Mouse (Mus musculus): ENCODE results near the gene Srgap1.

DNA sequence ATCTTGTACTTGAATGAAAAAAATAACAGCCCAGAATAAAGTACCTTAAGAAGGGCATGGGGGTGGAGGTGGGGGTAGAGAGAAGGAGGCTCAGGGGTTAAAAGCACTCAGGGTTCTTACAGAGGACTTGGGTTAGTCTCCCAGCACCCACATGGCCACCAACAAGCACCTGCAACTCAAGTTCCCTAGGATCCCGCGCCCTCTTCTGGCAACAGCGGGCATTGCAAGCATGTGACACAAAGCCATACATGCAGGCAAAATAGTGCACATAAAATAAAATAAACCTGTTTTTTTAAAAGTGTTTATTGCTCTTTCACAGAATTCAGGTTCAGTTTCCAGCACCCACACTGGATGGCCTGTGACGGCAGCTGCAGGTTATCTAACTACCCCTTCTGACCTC lies 6.7 kb downstream of the Srgap1 start:
- TF ChIP-seq POLR2A (IDR thresholded peaks at IDR 0.05; ENCODE audit: borderline replicate concordance, control insufficient read depth, low read depth, low read length) (no peak), CTCF (IDR thresholded peaks at IDR 0.05; ENCODE audit: control insufficient read depth, insufficient read depth, low read length) (peak; percentile 63)
